Mouse (Mus musculus): ENCODE results near the gene Kit. TPM values are rescaled to one million over a fixed set of nuclear protein-coding genes. Genes with fewer than 3 reads are reported as not detected.

Gene Kit
- polyA plus RNA-seq (2012; rRNA removed) = 37.4 and 40.0 TPM in 2 replicates

GRCm38 (mm10) chr5:75574852-75575566 lies at the start of gene Kit:
Gene Kit, plus strand, starts transcription at chr5:75574916.

Data from central nervous system, embryonic 18 days (tissue).